Mouse (Mus musculus) liver, embryonic 12.5 days (tissue): Measurements from ENCODE around the gene Cpt2. TPM values are rescaled to one million over a fixed set of nuclear protein-coding genes. Genes with fewer than 3 reads are reported as not detected.

Experiments used
- ATAC-seq: fragments of 200-750 bp; cut with Nextera tagmentation; 2 replicates; pipeline ENCODE4 v1.8.0; 2017; ENCODE audit warnings: moderate number of reproducible peaks, mild to moderate bottlenecking, moderate library complexity
- H3K27ac ChIP-seq: fragments of 300-500 bp; sonication (generic); 2 replicates; pipeline ENCODE4 v1.5.1; 2016; ENCODE audit warnings: mild to moderate bottlenecking
- H3K27me3 ChIP-seq: fragments of 300-500 bp; sonication (generic); replicated peaks from 2 replicates; pipeline ENCODE4 v1.6.1; 2016; ENCODE audit warnings: mild to moderate bottlenecking, moderate library complexity
- H3K36me3 ChIP-seq: fragments of 300-500 bp; sonication (generic); 2 replicates; pipeline ENCODE4 v1.6.1; 2016; ENCODE audit warnings: mild to moderate bottlenecking, moderate library complexity
- H3K4me1 ChIP-seq: fragments of 300-500 bp; sonication (generic); 2 replicates; pipeline ENCODE4 v1.6.1; 2016
- H3K4me2 ChIP-seq: fragments of 300-500 bp; sonication (generic); 2 replicates; pipeline ENCODE4 v1.6.1; 2016; ENCODE audit warnings: mild to moderate bottlenecking, moderate library complexity
- H3K4me3 ChIP-seq: fragments of 300-500 bp; sonication (generic); 2 replicates; pipeline ENCODE4 v1.5.1; 2016; ENCODE audit warnings: mild to moderate bottlenecking, moderate library complexity
- H3K9ac ChIP-seq: fragments of 300-500 bp; sonication (generic); 2 replicates; pipeline ENCODE4 v1.6.1; 2016; ENCODE audit warnings: mild to moderate bottlenecking, moderate library complexity
- H3K9me3 ChIP-seq: fragments of 300-500 bp; sonication (generic); replicated peaks from 2 replicates; pipeline ENCODE4 v1.6.1; 2016; ENCODE audit warnings: mild to moderate bottlenecking, moderate library complexity
- WGBS: fragments of 180-500 bp; shearing (Covaris S2); methylation state at CpG from one replicate; pipeline ENCODE4 v1.1.7; 2016; ENCODE audit not compliant: insufficient replicate concordance; 5-methylcytosine and 5-hydroxymethylcytosine counted together
- polyA plus RNA-seq: library from polyadenylated mRNA; unstranded; fragments of >200 nt; fragmentation: Nextera tagmentation; extraction: Ambion mirVana; gene quantifications from 2 replicates; pipeline ENCODE4 v1.2.1, GENCODE M21; 2016

Cpt2 gene
- polyA plus RNA-seq, 1 experiment from 2014 or later: 42.7 TPM

- H3K9me3 ChIP-seq: no peaks in the 10 kb centered on the region
- WGBS: 93% methylated on average over 2 of the region's 2 CpGs
- H3K27me3 ChIP-seq: no peaks in the 10 kb centered on the region
- H3K4me3 ChIP-seq: no peak overlapping the region
- ATAC-seq: no peak
- peaks cover 7% of the 10 kb centered on the region; the same call in 1 of the 2 replicates for H3K36me3 ChIP-seq
- H3K9ac ChIP-seq: no peak overlapping the region
- H3K27ac ChIP-seq: peak overlapping the region; percentile 87; the same call in 1 of the 2 replicates
- H3K4me2 ChIP-seq: no peak overlapping the region
- peaks cover 47% of the 10 kb centered on the region for H3K4me1 ChIP-seq
Measured at GRCm38 (mm10) chr4:107920336-107920735, 3.1 kb downstream of the Cpt2 start.

GRCm38 (mm10) chr4:107910020-107910419 lies 13.4 kb downstream of the Cpt2 start:
- H3K36me3 ChIP-seq: peaks cover 85% of the 10 kb centered on the region
- H3K9me3 ChIP-seq: no peaks in the 10 kb centered on the region

GRCm38 (mm10) chr4:107906561-107906960 lies 16.8 kb downstream of the Cpt2 start:
- no peak overlapping the region for H3K4me2 ChIP-seq
- no peak overlapping the region for H3K27ac ChIP-seq
- H3K4me3 ChIP-seq: no peak overlapping the region
- no peak overlapping the region for H3K9ac ChIP-seq
- 66% methylated on average over 9 of the region's 9 CpGs for WGBS
- no peak for ATAC-seq
- H3K9me3 ChIP-seq: no peaks in the 10 kb centered on the region
- peaks cover 16% of the 10 kb centered on the region; the same call in 1 of the 2 replicates for H3K4me1 ChIP-seq
- H3K27me3 ChIP-seq: no peaks in the 10 kb centered on the region
- H3K36me3 ChIP-seq: peaks cover 85% of the 10 kb centered on the region

More at GRCm38 (mm10) chr4:107910020-107910419, 13.4 kb downstream of the Cpt2 start:
- H3K4me3 ChIP-seq: no peak overlapping the region
- no peak for ATAC-seq
- H3K4me1 ChIP-seq: no peaks in the 10 kb centered on the region
- no peaks in the 10 kb centered on the region for H3K27me3 ChIP-seq
- 80% methylated on average over 4 of the region's 4 CpGs for WGBS
- no peak overlapping the region for H3K4me2 ChIP-seq
- H3K9ac ChIP-seq: no peak overlapping the region; the same call in 1 of the 2 replicates
- H3K27ac ChIP-seq: no peak overlapping the region

- Histone ChIP-seq H3K27ac (peak overlapping the region; percentile 17), H3K9ac (no peak overlapping the region), H3K4me2 (0 out of 2 replicates have a peak overlapping the region, but pooled peaks have one; percentile 6), H3K36me3 (peaks cover 62% of the 10 kb centered on the region), H3K4me1 (peaks cover 31% of the 10 kb centered on the region), H3K4me3 (no peak overlapping the region), H3K9me3 (no peaks in the 10 kb centered on the region), H3K27me3 (no peaks in the 10 kb centered on the region)
- ATAC-seq: peak; percentile 61
- WGBS: 27% methylated on average over 10 of the region's 10 CpGs
Measured at GRCm38 (mm10) chr4:107904252-107904651, 19.2 kb downstream of the Cpt2 start.

- no peak overlapping the region for H3K9ac ChIP-seq
- peaks cover 60% of the 10 kb centered on the region for H3K36me3 ChIP-seq
- no peaks in the 10 kb centered on the region for H3K27me3 ChIP-seq
- no peak overlapping the region for H3K4me3 ChIP-seq
- peak overlapping the region; percentile 72 for H3K27ac ChIP-seq
- H3K4me2 ChIP-seq: no peak overlapping the region
- H3K9me3 ChIP-seq: no peaks in the 10 kb centered on the region
- ATAC-seq: peak; percentile 39; the same call in 1 of the 2 replicates
- WGBS: 83% methylated on average over 3 of the region's 3 CpGs
- H3K4me1 ChIP-seq: peaks cover 31% of the 10 kb centered on the region
Measured at GRCm38 (mm10) chr4:107900206-107900605, 23.2 kb downstream of the Cpt2 start.

GRCm38 (mm10) chr4:107899211-107899927 lies 24.0 kb downstream of the Cpt2 start:
- Histone ChIP-seq H3K4me3 (no peak overlapping the region), H3K27ac (peak overlapping the region; percentile 72), H3K9ac (no peak overlapping the region), H3K4me2 (peak overlapping the region; percentile 17), H3K27me3 (no peaks in the 10 kb centered on the region), H3K4me1 (peaks cover 27% of the 10 kb centered on the region), H3K9me3 (no peaks in the 10 kb centered on the region), H3K36me3 (peaks cover 60% of the 10 kb centered on the region)
- ATAC-seq: peak; percentile 55
- WGBS: 69% methylated on average over 5 of the region's 5 CpGs

- 64% methylated on average over 2 of the region's 2 CpGs for WGBS
- Histone ChIP-seq H3K36me3 (peaks cover 63% of the 10 kb centered on the region), H3K9ac (no peak overlapping the region)
Measured at GRCm38 (mm10) chr4:107892663-107893062, 30.7 kb downstream of the Cpt2 start.

GRCm38 (mm10) chr4:107889731-107890432 lies 33.5 kb downstream of the Cpt2 start, which contains the start of gene 0610037L13Rik:
0610037L13Rik (plus strand) TSS chr4:107889813.
- Histone ChIP-seq H3K27ac (peak within 1 kb of the TSS; percentile 86), H3K9ac (peak within 1 kb of the TSS; percentile 65), H3K9me3 (no peaks in the 10 kb centered on the region), H3K4me1 (peaks cover 28% of the 10 kb centered on the region), H3K4me3 (peak within 1 kb of the TSS; percentile 71), H3K4me2 (peak within 1 kb of the TSS; percentile 90), H3K36me3 (peaks cover 62% of the 10 kb centered on the region), H3K27me3 (no peaks in the 10 kb centered on the region)
- under 1% methylated on average over 48 of the region's 48 CpGs for WGBS
- ATAC-seq: peak; percentile 94

More at GRCm38 (mm10) chr4:107892663-107893062, 30.7 kb downstream of the Cpt2 start:
- Histone ChIP-seq H3K27ac (no peak overlapping the region), H3K4me1 (peaks cover 28% of the 10 kb centered on the region), H3K27me3 (no peaks in the 10 kb centered on the region), H3K4me2 (no peak overlapping the region), H3K4me3 (no peak overlapping the region), H3K9me3 (no peaks in the 10 kb centered on the region)
- no peak for ATAC-seq

- Histone ChIP-seq H3K4me2 (peak overlapping the region; percentile 90), H3K27me3 (no peaks in the 10 kb centered on the region), H3K36me3 (peaks cover 62% of the 10 kb centered on the region), H3K9me3 (no peaks in the 10 kb centered on the region), H3K9ac (peak overlapping the region; percentile 65), H3K4me3 (peak overlapping the region; percentile 71), H3K4me1 (peaks cover 28% of the 10 kb centered on the region), H3K27ac (peak overlapping the region; percentile 86)
- WGBS: 2% methylated on average over 12 of the region's 12 CpGs
- peak; percentile 13 for ATAC-seq
Measured at GRCm38 (mm10) chr4:107889385-107889730, 34.1 kb downstream of the Cpt2 start.

- WGBS: 84% methylated on average over 7 of the region's 7 CpGs
- no peaks in the 10 kb centered on the region for H3K9me3 ChIP-seq
- no peak overlapping the region for H3K9ac ChIP-seq
- ATAC-seq: no peak
- peaks cover 66% of the 10 kb centered on the region for H3K36me3 ChIP-seq
- H3K4me1 ChIP-seq: peaks cover 28% of the 10 kb centered on the region
- H3K4me3 ChIP-seq: no peak overlapping the region
- no peak overlapping the region for H3K27ac ChIP-seq
- no peaks in the 10 kb centered on the region for H3K27me3 ChIP-seq
- H3K4me2 ChIP-seq: no peak overlapping the region
Measured at GRCm38 (mm10) chr4:107886371-107886770, 37.0 kb downstream of the Cpt2 start.

GRCm38 (mm10) chr4:107881631-107882030 lies 41.8 kb downstream of the Cpt2 start:
- Histone ChIP-seq H3K4me1 (peaks cover 21% of the 10 kb centered on the region), H3K27me3 (no peaks in the 10 kb centered on the region), H3K36me3 (peaks cover 58% of the 10 kb centered on the region), H3K4me3 (no peak overlapping the region), H3K4me2 (no peak overlapping the region), H3K9ac (no peak overlapping the region), H3K9me3 (no peaks in the 10 kb centered on the region), H3K27ac (no peak overlapping the region)
- 79% methylated on average over 1 of the region's 1 CpGs for whole genome bisulfite sequencing
- ATAC-seq: no peak
